Mouse (Mus musculus) embryonic facial prominence, embryonic 13.5 days (tissue): Measurements from ENCODE around the gene Cct6b. TPM values are rescaled to one million over a fixed set of nuclear protein-coding genes. Genes with fewer than 3 reads are reported as not detected.

Experiments
- ATAC-seq: fragments of 200-750 bp; cut with Nextera tagmentation; 2 replicates; pipeline ENCODE4 v1.8.0; 2017; ENCODE audit warnings: low read depth; ENCODE audit not compliant: insufficient number of reproducible peaks, insufficient read depth, low FRiP score, low TSS enrichment
- H3K27ac ChIP-seq: fragments of 300-500 bp; sonication (generic); 2 replicates; pipeline ENCODE4 v1.5.1; 2015; ENCODE audit warnings: moderate library complexity, mild to moderate bottlenecking, inconsistent platforms
- H3K27me3 ChIP-seq: fragments of 300-500 bp; sonication (generic); 2 replicates; pipeline ENCODE4 v1.6.1; 2015; ENCODE audit warnings: mild to moderate bottlenecking, inconsistent platforms
- H3K36me3 ChIP-seq: fragments of 300-500 bp; sonication (generic); 2 replicates; pipeline ENCODE4 v1.6.1; 2015; ENCODE audit warnings: mild to moderate bottlenecking, inconsistent platforms
- H3K4me1 ChIP-seq: fragments of 300-500 bp; sonication (generic); 2 replicates; pipeline ENCODE4 v1.6.1; 2015; ENCODE audit warnings: inconsistent platforms
- H3K4me2 ChIP-seq: fragments of 300-500 bp; sonication (generic); 2 replicates; pipeline ENCODE4 v1.6.1; 2015; ENCODE audit warnings: moderate library complexity, mild to moderate bottlenecking, inconsistent platforms
- H3K4me3 ChIP-seq: fragments of 300-500 bp; sonication (generic); 2 replicates; pipeline ENCODE4 v1.5.1; 2015; ENCODE audit warnings: mild to moderate bottlenecking, inconsistent platforms
- H3K9ac ChIP-seq: fragments of 300-500 bp; sonication (generic); 2 replicates; pipeline ENCODE4 v1.6.1; 2015; ENCODE audit warnings: mild to moderate bottlenecking, inconsistent platforms
- H3K9me3 ChIP-seq: fragments of 300-500 bp; sonication (generic); 2 replicates; pipeline ENCODE4 v1.6.1; 2016; ENCODE audit warnings: inconsistent platforms
- WGBS: fragments of 180-500 bp; shearing (Covaris S2); methylation state at CpG from one replicate; pipeline ENCODE4 v1.1.7; 2015; ENCODE audit warnings: mixed read lengths; 5-methylcytosine and 5-hydroxymethylcytosine counted together
- polyA plus RNA-seq: library from polyadenylated mRNA; unstranded; fragments of >200 nt; fragmentation: Nextera tagmentation; extraction: Ambion mirVana; gene quantifications from 2 replicates; pipeline ENCODE4 v1.2.1, GENCODE M21; 2015

The Cct6b gene
- 0.29 and 0.52 TPM in 2 replicates for polyA plus RNA-seq

GRCm38 (mm10) chr11:82763742-82764437, at the start of gene Cct6b, which contains the start of gene Zfp830:
Gene Cct6b (minus strand): TSS chr11:82764321.
Gene Zfp830 (plus strand): TSS chr11:82764345.
- H3K4me3 ChIP-seq: peak within 1 kb of the TSS; percentile 96
- under 1% methylated on average over 44 of the region's 44 CpGs for WGBS
- H3K9me3 ChIP-seq: no peaks in the 10 kb centered on the region
- peaks cover 20% of the 10 kb centered on the region for H3K4me1 ChIP-seq
- peak within 1 kb of the TSS; percentile 90 for H3K4me2 ChIP-seq
- H3K36me3 ChIP-seq: peaks cover 7% of the 10 kb centered on the region; the same call in 1 of the 2 replicates
- H3K9ac ChIP-seq: peak within 1 kb of the TSS; percentile 96
- peak; percentile 96 for ATAC-seq
- peaks cover 3% of the 10 kb centered on the region for H3K27me3 ChIP-seq
- peak within 1 kb of the TSS; percentile 94 for H3K27ac ChIP-seq

DNA sequence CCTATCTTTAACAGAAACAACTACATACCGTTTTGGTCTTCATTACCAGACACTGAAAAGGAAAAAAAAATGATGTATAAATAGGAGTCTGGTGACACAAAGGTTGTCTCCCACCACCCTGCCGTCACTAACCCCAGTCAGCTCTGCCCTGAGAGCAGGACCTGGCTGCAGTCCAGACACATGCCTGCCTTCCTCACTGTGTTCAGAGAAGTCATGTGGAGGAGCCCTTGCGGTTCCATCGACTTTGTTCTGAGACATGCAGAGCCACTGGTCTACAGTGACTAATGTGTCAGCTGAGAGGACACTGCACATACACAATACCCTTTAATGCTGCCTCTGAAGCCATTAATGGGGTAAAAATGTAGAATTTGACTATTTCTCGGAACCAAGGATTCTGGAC, 44.4 kb upstream of the Cct6b start:
- Histone ChIP-seq H3K27ac (no peak overlapping the region), H3K36me3 (peaks cover 21% of the 10 kb centered on the region), H3K9me3 (no peaks in the 10 kb centered on the region), H3K4me2 (no peak overlapping the region), H3K9ac (no peak overlapping the region), H3K27me3 (no peaks in the 10 kb centered on the region), H3K4me3 (no peak overlapping the region), H3K4me1 (no peaks in the 10 kb centered on the region; the same call in 1 of the 2 replicates)
- ATAC-seq: no peak
- WGBS: 78% methylated on average over 5 of the region's 5 CpGs

- Histone ChIP-seq H3K4me2 (no peak overlapping the region), H3K4me1 (no peaks in the 10 kb centered on the region), H3K36me3 (peaks cover 32% of the 10 kb centered on the region), H3K4me3 (no peak overlapping the region), H3K9ac (no peak overlapping the region), H3K27me3 (no peaks in the 10 kb centered on the region), H3K9me3 (no peaks in the 10 kb centered on the region), H3K27ac (no peak overlapping the region)
- ATAC-seq: no peak
- 76% methylated on average over 3 of the region's 3 CpGs for WGBS
These were observed 43.2 kb upstream of the Cct6b start for GRCm38 (mm10) chr11:82807370-82807769.

GRCm38 (mm10) chr11:82806656-82807055, 42.5 kb upstream of the Cct6b start:
- peaks cover 38% of the 10 kb centered on the region for H3K36me3 ChIP-seq
- H3K4me3 ChIP-seq: no peak overlapping the region
- H3K27me3 ChIP-seq: no peaks in the 10 kb centered on the region
- H3K27ac ChIP-seq: no peak overlapping the region
- no peak overlapping the region for H3K4me2 ChIP-seq
- H3K9ac ChIP-seq: no peak overlapping the region
- no peak for ATAC-seq
- H3K9me3 ChIP-seq: no peaks in the 10 kb centered on the region
- 77% methylated on average over 3 of the region's 3 CpGs for WGBS
- no peaks in the 10 kb centered on the region for H3K4me1 ChIP-seq

DNA sequence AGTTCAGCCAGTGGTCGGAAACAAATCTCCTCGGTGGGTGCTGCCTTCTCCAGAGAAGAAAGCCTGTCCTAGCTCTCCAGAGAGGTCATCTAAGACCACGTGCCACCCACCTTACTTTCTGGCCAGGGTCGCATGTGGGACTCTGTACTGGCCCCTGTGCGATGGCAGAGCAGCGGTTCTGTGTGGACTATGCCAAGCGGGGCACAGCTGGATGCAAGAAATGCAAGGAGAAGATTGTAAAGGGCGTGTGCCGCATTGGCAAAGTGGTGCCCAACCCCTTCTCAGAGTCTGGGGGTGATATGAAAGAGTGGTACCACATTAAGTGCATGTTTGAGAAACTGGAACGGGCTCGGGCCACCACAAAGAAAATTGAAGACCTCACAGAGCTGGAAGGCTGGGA, 19.3 kb upstream of the Cct6b start:
- no peak overlapping the region for H3K27ac ChIP-seq
- no peaks in the 10 kb centered on the region for H3K27me3 ChIP-seq
- no peaks in the 10 kb centered on the region for H3K9me3 ChIP-seq
- WGBS: 93% methylated on average over 11 of the region's 11 CpGs
- no peak for ATAC-seq
- H3K4me2 ChIP-seq: no peak overlapping the region
- H3K36me3 ChIP-seq: peaks cover 48% of the 10 kb centered on the region
- H3K4me1 ChIP-seq: peaks cover 15% of the 10 kb centered on the region
- no peak overlapping the region; the same call in 1 of the 2 replicates for H3K9ac ChIP-seq
- H3K4me3 ChIP-seq: no peak overlapping the region

DNA sequence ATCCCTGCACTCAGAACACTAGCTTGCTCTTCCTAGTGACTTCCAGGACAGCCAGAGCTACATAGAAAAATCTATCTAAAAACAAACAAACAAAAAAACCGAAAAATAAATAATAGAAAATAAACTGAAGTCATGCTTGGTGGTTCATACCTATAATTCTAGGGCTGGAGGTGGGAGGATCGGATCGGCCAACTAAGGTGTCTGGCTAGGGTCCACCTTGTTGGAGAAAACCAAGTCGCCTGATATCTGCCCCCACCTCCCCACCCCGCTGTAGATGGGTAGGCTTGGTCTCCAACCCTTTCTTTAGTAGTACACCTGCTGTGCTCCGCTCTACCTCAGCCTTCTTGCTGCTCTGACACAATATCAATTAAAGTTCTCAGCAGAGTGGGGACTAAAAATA, 18.1 kb upstream of the Cct6b start:
- H3K4me2 ChIP-seq: peak overlapping the region; percentile 72
- peaks cover 35% of the 10 kb centered on the region for H3K36me3 ChIP-seq
- H3K27ac ChIP-seq: peak overlapping the region; percentile 97
- H3K4me3 ChIP-seq: peak overlapping the region; percentile 86
- ATAC-seq: no peak
- 46% methylated on average over 6 of the region's 6 CpGs for WGBS
- peaks cover 15% of the 10 kb centered on the region for H3K4me1 ChIP-seq
- no peaks in the 10 kb centered on the region for H3K27me3 ChIP-seq
- peak overlapping the region; percentile 94 for H3K9ac ChIP-seq
- H3K9me3 ChIP-seq: no peaks in the 10 kb centered on the region

GRCm38 (mm10) chr11:82780983-82781903, 17.1 kb upstream of the Cct6b start, which contains the start of gene Lig3:
Gene Lig3 (plus strand): TSS chr11:82781108.
- H3K4me1 ChIP-seq: peaks cover 15% of the 10 kb centered on the region
- H3K9me3 ChIP-seq: no peaks in the 10 kb centered on the region
- ATAC-seq: peak; percentile 94
- H3K36me3 ChIP-seq: peaks cover 27% of the 10 kb centered on the region
- H3K27ac ChIP-seq: peak within 1 kb of the TSS; percentile 97
- peak within 1 kb of the TSS; percentile 94 for H3K9ac ChIP-seq
- H3K27me3 ChIP-seq: no peaks in the 10 kb centered on the region
- WGBS: under 1% methylated on average over 68 of the region's 90 CpGs
- peak within 1 kb of the TSS; percentile 72 for H3K4me2 ChIP-seq
- H3K4me3 ChIP-seq: peak within 1 kb of the TSS; percentile 86

- no peaks in the 10 kb centered on the region for H3K27me3 ChIP-seq
- H3K9ac ChIP-seq: peak overlapping the region; percentile 94
- 52% methylated on average over 5 of the region's 5 CpGs for WGBS
- peak overlapping the region; percentile 86 for H3K4me3 ChIP-seq
- H3K4me1 ChIP-seq: peaks cover 15% of the 10 kb centered on the region
- no peak for ATAC-seq
- H3K27ac ChIP-seq: no peak overlapping the region
- H3K4me2 ChIP-seq: peak overlapping the region; percentile 72
- peaks cover 18% of the 10 kb centered on the region for H3K36me3 ChIP-seq
- H3K9me3 ChIP-seq: no peaks in the 10 kb centered on the region
These were observed 16.0 kb upstream of the Cct6b start for GRCm38 (mm10) chr11:82780134-82780533.

DNA sequence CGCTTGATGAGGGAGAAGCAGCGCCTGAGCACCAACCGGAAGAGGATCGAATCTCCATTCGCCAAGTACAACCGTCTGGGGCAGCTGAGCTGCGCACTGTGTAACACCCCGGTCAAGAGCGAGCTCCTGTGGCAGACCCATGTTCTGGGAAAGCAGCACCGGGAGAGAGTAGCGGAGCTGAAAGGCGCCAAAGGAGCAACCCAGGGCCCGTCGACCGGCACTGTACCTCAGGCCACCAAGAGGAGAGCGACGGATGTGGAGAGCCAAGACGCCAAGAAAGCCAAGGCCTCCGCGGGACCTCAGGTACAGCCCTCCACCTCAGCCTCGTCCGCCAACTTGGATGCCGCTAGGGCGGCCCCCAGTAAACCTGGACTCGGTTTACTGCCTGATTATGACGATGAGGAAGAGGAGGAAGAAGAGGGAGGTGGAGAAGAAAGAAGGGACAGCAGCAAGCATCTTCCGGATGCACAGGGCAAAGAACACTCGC, 360 bp upstream of the Cct6b start:
- WGBS: under 1% methylated on average over 28 of the region's 28 CpGs

DNA sequence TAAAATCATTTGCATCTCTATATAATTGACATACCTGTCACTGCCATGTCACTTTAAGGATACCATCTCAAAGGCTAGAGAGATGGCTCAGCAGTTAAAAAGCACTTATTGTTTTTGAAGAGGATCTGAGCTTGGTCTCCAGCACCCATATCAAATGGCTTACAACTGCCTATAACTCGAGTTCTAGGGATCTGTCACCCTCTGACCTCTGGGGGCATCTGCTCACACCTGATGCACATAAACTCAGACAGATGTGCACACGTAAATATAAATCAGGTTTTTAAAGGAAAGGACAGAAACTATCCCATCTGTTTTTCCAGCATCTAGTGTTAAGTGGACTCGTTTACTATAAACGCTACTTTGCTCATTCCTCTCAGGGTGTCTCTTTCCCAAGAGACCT, 860 bp downstream of the Cct6b start:
- Histone ChIP-seq H3K9me3 (no peaks in the 10 kb centered on the region), H3K27me3 (peaks cover 6% of the 10 kb centered on the region), H3K9ac (peak overlapping the region; percentile 96), H3K4me2 (peak overlapping the region; percentile 90), H3K4me3 (peak overlapping the region; percentile 96), H3K4me1 (peaks cover 20% of the 10 kb centered on the region), H3K36me3 (peaks cover under 1% of the 10 kb centered on the region; the same call in 1 of the 2 replicates), H3K27ac (peak overlapping the region; percentile 94)
- WGBS: 9% methylated on average over 4 of the region's 4 CpGs
- ATAC-seq: no peak

More for the DNA sequence above, 360 bp upstream of the Cct6b start:
- Histone ChIP-seq H3K4me3 (peak overlapping the region; percentile 96), H3K4me1 (peaks cover 20% of the 10 kb centered on the region), H3K27me3 (no peaks in the 10 kb centered on the region), H3K9ac (peak overlapping the region; percentile 96), H3K36me3 (peaks cover 12% of the 10 kb centered on the region), H3K27ac (peak overlapping the region; percentile 94), H3K9me3 (no peaks in the 10 kb centered on the region), H3K4me2 (peak overlapping the region; percentile 90)
- no peak for ATAC-seq

DNA sequence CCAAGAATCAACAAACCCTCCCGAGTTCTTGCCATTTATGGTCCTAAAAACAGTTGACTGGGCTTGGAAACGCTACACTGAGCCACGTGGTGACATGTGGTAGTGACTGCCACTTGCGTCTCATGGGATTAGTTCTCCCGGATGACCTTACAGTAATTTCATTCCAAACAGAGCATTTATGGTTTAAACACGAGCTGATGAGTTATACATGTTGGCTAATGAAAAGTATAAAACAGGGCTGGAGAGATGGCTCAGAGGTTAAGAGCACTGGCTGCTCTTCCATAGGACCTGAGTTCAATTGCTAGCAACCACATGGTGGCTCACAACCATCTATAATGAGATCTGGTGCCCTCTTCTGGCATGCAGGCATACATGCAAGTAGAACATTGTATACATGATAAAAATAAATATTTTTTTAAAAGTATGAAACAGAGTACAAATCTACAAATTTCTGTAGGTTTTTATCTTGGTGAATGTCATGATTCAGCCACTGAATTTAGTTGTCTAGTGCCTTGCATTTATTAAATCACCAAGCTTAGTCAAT, 1.8 kb downstream of the Cct6b start:
- no peak overlapping the region for H3K27ac ChIP-seq
- peaks cover 6% of the 10 kb centered on the region for H3K27me3 ChIP-seq
- H3K9ac ChIP-seq: no peak overlapping the region
- no peak overlapping the region for H3K4me2 ChIP-seq
- WGBS: 81% methylated on average over 6 of the region's 6 CpGs
- no peaks in the 10 kb centered on the region for H3K36me3 ChIP-seq
- H3K9me3 ChIP-seq: no peaks in the 10 kb centered on the region
- peaks cover 20% of the 10 kb centered on the region for H3K4me1 ChIP-seq
- no peak overlapping the region for H3K4me3 ChIP-seq
- ATAC-seq: no peak
